ENCODE assay signal across 16 mouse cellular contexts in the genomic region with DNA sequence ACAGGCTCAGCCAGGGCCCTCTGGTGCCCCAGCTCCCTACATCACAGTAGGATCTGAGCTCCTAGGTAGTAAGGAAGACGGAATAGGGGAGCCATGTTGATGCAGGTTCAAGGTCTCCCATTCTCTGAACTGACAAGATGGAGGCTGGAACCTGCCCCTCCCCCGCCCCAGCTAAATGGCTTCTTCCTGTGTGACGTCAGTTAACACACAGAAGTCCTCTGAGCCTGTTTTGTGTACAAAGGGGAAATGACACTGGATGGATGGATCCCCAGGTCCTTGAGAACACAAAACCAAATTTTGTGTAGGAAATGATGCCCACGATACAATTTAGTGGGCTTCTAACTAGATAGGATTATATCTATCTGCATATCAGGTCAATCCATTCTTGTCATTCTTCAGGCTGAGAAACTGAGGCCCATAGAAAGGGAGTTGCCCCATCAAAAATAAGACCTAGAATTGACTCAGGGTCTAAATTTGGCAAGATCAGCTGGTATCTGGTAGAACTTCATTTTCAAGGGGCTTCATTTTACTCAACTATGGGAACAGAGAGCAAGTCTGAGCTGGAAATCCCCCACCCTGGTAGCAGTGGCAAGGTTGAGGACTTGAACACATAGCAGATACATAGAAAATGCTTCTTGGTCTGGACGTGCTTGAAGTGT. TPM values are rescaled to one million over a fixed set of nuclear protein-coding genes. Genes with fewer than 3 reads are reported as not detected.
A peak's percentile ranks its signal among the peaks of the same experiment; 100 is the strongest.
DNase-seq lines count a peak whose midpoint lies in the region; TF ChIP-seq lines count a peak whose summit lies in the region.
"Had no signal": no experiment of that assay in that cellular context is flagged by ENCODE, and none has a peak within 500 bp of the region (broad histone marks: within the 10 kb centered on the region; RNA-seq: fewer than 3 reads in every experiment).

No protein-coding gene starts in this region.

- H3K4me3 ChIP-seq in left cerebral cortex, adult 2 months: peak overlapping the region; percentile 60
- H3K4me3 ChIP-seq: embryonic facial prominence, embryonic 15.5 days; erythroblast, embryonic 14.5 days; forebrain, embryonic 10.5 days; heart, adult 2 months; heart, embryonic 15.5 days; hindbrain, embryonic 10.5 days had no signal

- no peak for TF ChIP-seq CTCF in left cerebral cortex, adult 2 months (IDR thresholded peaks at IDR 0.05)

- no peak overlapping the region for H3K27ac ChIP-seq in left cerebral cortex, adult 2 months
- H3K27ac ChIP-seq: embryonic facial prominence, embryonic 15.5 days; forebrain, embryonic 10.5 days; heart, adult 2 months; heart, embryonic 15.5 days; hindbrain, embryonic 10.5 days had no signal

- no peaks in the 10 kb centered on the region for H3K36me3 ChIP-seq in splenic B cell, adult 2 months (ENCODE audit: control insufficient read depth, insufficient read depth, low read length, poor library complexity, severe bottlenecking)
- H3K36me3 ChIP-seq: embryonic facial prominence, embryonic 15.5 days; forebrain, embryonic 10.5 days; heart, embryonic 15.5 days; hindbrain, embryonic 10.5 days had no signal

- DNase-seq in heart, adult 11 months: peak; percentile 64
- no peak for DNase-seq in heart, postnatal 14 days
- DNase-seq in left cerebral cortex, adult 2 months (ENCODE audit: extremely low spot score in 1 of 2, low spot score in 2 of 2): no peak
- DNase-seq in left cerebral cortex, adult 11 months (ENCODE audit: low spot score): no peak
- DNase-seq in ES-CJ7 (ENCODE audit: low read depth, low spot score): peak; percentile 20
- DNase-seq in splenic B cell, adult 2 months (ENCODE audit: low read depth, low spot score): peak; percentile 39
- DNase-seq in lung, postnatal 36 days: no peak
- DNase-seq: adrenal gland, adult 8-10 months; embryo, embryonic 11 days; gastrocnemius, postnatal 10 days; heart, adult 2 months had no signal

- intact Hi-C loops in heart, postnatal 14 days (cut with DNase I): no loop called here
- intact Hi-C loops in left cerebral cortex, adult 2 months (cut with DNase I): loop anchor here (10.0 kb wide), 1 partner anchor 177 kb away; the partner anchor contains the start of gene Ankrd34c

- H3K27me3 ChIP-seq in splenic B cell, adult 2 months (ENCODE audit: control insufficient read depth, insufficient read depth, low read length, poor library complexity, severe bottlenecking): peaks cover 2% of the 10 kb centered on the region

RNA-seq across cellular contexts. Expression of gene Rasgrf1, which starts 2.3 kb away (rescaled TPM):
- not detected for total RNA-seq in heart, postnatal 14 days (2021)
- 100 to 1,000 TPM; 273 to 297 TPM for total RNA-seq in left cerebral cortex, adult 2 months (2021)
- total RNA-seq: heart, adult 2 months had no signal

Comparison
In these comparisons a context has a peak if more than half of its experiments do, and no peak if none do; other contexts are left out.
1. DNase-seq: peak in heart, adult 11 months (single experiment), ES-CJ7 (single experiment) and splenic B cell, adult 2 months (single experiment); none in heart, postnatal 14 days (0 of 2), left cerebral cortex, adult 2 months (0 of 2), left cerebral cortex, adult 11 months (single experiment) and lung, postnatal 36 days (single experiment).
2. RNA of gene Rasgrf1, which starts 2.3 kb away (total RNA-seq): 273 to 297 TPM in left cerebral cortex, adult 2 months; not detected in heart, postnatal 14 days; every median in the first group is over 100 times any median in the second.